Mouse (Mus musculus) R1 (cell line): ENCODE data around the gene Sh3bp1.

Experiments
- DNase-seq: peaks from one replicate; pipeline ENCODE4 v3.0.0-alpha.2; 2018; ENCODE audit warnings: low read depth, low spot score

Sh3bp1 gene

GRCm38 (mm10) chr15:78946232-78946631 lies 46.7 kb downstream of the Sh3bp1 start:
- DNase-seq, result no peak

GRCm38 (mm10) chr15:78947657-78948056 lies 48.1 kb downstream of the Sh3bp1 start, which contains the start of gene Triobp:
Gene Triobp, plus strand, starts transcription at chr15:78947724.
- peak; percentile 82 for DNase-seq

DNA sequence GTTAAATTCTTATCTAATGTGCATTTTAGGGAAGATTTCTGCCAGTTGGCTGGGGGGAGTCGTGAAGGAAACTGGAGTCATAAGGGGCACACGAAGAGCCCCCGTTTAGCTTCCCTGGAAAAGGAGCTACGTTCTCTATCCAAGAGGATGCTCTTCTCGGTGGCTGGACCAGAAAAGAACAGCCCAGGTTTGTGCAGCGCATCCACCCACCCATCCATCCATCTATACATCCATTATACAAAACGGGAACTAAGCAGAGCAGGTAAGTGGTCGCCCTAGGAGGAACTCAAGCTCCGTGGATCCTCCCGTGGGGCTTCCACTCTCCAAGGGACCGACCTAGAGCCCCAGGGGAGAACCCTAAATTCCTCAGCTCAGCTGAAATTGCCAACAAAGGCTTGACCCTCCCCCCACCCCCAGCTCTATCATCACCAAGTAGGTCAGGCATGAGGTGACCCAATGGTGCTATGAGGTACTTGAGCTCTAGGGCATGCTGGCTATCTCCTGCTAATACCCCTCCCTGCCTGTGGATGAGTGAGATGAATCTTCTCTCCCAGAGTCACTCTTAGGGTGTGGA lies 48.7 kb downstream of the Sh3bp1 start:
- DNase-seq, result no peak

DNA sequence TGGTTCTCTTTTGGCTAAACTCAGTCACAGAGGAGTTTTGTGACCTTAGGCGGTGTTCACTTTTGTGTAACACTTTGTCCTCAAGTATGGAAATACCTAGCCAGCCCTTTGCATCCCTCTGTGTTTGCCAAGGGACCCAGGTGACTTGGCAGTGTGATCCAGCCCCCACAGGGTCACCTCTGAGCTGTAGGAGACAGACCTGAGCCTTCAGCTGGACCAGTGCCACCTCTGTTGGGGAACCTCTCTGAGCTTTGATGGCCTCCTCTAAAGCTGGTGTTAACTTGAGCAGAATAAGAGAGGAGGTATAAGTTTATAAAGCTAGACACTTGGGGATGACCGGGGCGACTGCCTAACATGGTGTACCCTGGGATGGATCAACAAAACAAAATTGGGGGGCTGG lies 49.3 kb downstream of the Sh3bp1 start:
- DNase-seq, result no peak

GRCm38 (mm10) chr15:78955663-78956062 lies 56.1 kb downstream of the Sh3bp1 start:
- DNase-seq, result no peak

DNA sequence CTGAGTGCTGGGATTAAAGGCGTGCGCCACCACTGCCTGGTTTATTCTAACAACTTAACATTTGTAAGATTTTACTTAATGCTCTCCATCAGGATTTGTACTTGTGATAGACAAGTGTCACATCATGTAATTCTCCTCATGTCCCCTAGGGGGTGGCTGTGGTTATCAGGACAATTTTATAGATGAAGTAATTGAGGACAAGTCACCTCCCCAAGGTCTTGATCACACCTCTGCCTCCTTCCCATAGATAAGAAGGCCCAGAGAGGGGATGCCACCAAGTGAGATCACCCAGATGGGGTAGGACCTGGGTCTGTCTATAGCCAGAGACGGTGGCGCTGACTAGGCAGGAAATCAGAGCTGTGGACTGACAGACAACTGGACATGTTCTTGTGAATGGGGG lies 56.8 kb downstream of the Sh3bp1 start:
- peak; percentile 68 for DNase-seq

GRCm38 (mm10) chr15:78957021-78957420 lies 57.5 kb downstream of the Sh3bp1 start:
- DNase-seq, result no peak

- peak; percentile 37 for DNase-seq
These were observed 60.0 kb downstream of the Sh3bp1 start for GRCm38 (mm10) chr15:78959537-78959936.

- no peak for DNase-seq
These were observed 60.5 kb downstream of the Sh3bp1 start for GRCm38 (mm10) chr15:78960088-78960487.
